Mouse (Mus musculus): ENCODE measurements around the gene Ahsa1.

- no peak for TF ChIP-seq CTCF (IDR thresholded peaks at IDR 0.05; ENCODE audit: borderline replicate concordance, control insufficient read depth, extremely low read depth, insufficient read depth, low read length, poor library complexity)
- TF ChIP-seq POLR2A (IDR thresholded peaks at IDR 0.05; ENCODE audit: control insufficient read depth, extremely low read depth, insufficient read depth, low read length, poor library complexity): no peak
Observed at GRCm38 (mm10) chr12:87238632-87239031, 27.6 kb upstream of the Ahsa1 start, which contains the start of gene Noxred1.

All from thymus, adult 2 months (tissue).